Mouse (Mus musculus): Measurements from ENCODE around the gene Entpd7.

Entpd7 gene

DNA sequence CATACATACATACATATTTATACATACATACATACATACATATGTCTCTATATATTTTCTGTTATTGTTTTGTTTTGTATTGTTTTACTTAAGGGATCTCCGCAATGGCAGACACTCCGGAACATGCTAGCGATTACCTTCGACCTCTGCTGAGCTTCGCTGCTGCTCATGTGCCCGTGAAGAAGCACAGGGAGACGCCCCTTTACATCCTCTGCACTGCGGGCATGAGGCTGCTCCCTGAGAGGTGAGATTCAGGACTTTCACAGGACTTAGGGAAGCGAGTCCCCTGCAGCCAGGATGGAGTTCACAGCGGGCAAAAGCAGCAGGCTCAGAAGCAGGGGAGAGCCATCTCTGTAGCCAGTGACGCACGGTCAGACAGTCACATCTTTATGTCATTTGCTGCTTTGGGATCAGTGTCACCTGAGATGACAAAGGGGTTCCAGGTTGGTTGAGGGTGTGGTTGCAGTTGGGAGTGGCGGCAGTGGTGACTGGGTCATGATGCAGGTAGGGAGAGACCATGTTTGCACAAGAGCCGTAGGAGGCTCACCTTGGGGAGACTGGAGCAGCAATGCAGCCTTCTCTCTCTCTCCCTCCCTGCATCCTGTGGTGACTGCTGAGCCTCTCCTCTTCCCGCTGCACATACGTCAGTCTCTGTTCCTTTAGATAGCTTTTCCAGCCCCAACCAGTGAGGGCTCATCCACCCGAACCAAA, 15.5 kb downstream of the Entpd7 start:
- no peaks in the 10 kb centered on the region for H3K27me3 ChIP-seq (ENCODE audit: insufficient read depth, low read length)
- TF ChIP-seq POU5F1 (IDR thresholded peaks at IDR 0.05; ENCODE audit: borderline replicate concordance, low read length) (no peak), NANOG (IDR thresholded peaks at IDR 0.05; ENCODE audit: borderline replicate concordance, low read length) (no peak), CTCF (conservative IDR thresholded peaks at IDR 0.05; ENCODE audit: low read length) (no peak)
- H3K36me3 ChIP-seq (ENCODE audit: insufficient read depth, low read length), result peaks cover 20% of the 10 kb centered on the region
- peaks cover 6% of the 10 kb centered on the region for H3K4me1 ChIP-seq (replicated peaks; ENCODE audit: low read depth, low read length)
- no peaks in the 10 kb centered on the region for H3K9me3 ChIP-seq (ENCODE audit: low read length)
- H3K4me3 ChIP-seq (replicated peaks; ENCODE audit: low read length), result no peak overlapping the region

DNA sequence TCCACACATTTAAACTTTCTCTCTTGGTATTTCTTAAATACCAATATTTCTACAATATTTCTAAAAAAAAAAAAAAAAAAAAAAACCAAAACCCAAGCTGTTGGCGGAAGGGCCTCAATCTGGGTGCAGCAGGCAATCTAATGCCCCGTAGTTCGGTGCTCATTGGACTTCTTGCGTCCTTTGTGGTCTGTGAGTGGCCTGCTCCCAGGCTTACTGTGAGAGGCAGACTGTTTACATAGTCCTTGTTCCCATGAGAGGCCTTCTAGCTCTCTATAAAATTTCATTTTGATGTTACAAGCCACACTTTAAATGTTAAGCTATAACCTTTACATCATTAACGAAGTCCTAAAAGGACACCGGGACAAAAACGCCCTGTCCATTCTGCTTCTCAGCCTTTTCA, 18.7 kb downstream of the Entpd7 start:
- H3K36me3 ChIP-seq (ENCODE audit: insufficient read depth, low read length), result peaks cover 21% of the 10 kb centered on the region
- H3K27me3 ChIP-seq (ENCODE audit: insufficient read depth, low read length), result no peaks in the 10 kb centered on the region
- peaks cover 21% of the 10 kb centered on the region for H3K4me1 ChIP-seq (replicated peaks; ENCODE audit: low read depth, low read length)
- TF ChIP-seq CTCF (conservative IDR thresholded peaks at IDR 0.05; ENCODE audit: low read length) (no peak), NANOG (IDR thresholded peaks at IDR 0.05; ENCODE audit: borderline replicate concordance, low read length) (no peak), POU5F1 (IDR thresholded peaks at IDR 0.05; ENCODE audit: borderline replicate concordance, low read length) (no peak)
- H3K9me3 ChIP-seq (ENCODE audit: low read length), result no peaks in the 10 kb centered on the region
- no peak overlapping the region for H3K4me3 ChIP-seq (replicated peaks; ENCODE audit: low read length)

DNA sequence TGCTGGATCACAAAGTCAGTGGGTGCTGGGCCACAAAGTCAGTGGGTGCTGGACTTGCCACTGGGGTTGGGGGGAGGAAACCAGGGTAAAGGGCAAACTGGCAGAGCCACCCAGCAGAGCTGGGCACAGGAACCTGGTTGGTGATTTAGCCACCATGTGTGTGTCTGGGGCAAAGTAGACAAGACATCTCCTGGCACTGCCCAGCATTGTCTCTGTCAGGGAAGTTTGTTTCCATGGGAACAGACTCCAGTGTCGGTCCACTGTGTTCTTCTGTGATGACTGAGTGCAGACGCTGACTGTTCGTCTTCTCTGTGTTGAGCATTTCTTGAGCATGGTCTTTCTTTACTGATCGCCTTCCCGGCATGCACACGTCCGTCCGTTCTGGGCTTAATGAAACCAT, 19.8 kb downstream of the Entpd7 start:
- Histone ChIP-seq H3K4me3 (replicated peaks; ENCODE audit: low read length) (no peak overlapping the region), H3K27me3 (ENCODE audit: insufficient read depth, low read length) (no peaks in the 10 kb centered on the region), H3K9me3 (ENCODE audit: low read length) (no peaks in the 10 kb centered on the region), H3K36me3 (ENCODE audit: insufficient read depth, low read length) (peaks cover 21% of the 10 kb centered on the region), H3K4me1 (replicated peaks; ENCODE audit: low read depth, low read length) (peaks cover 21% of the 10 kb centered on the region)
- no peak for TF ChIP-seq CTCF (conservative IDR thresholded peaks at IDR 0.05; ENCODE audit: low read length)
- TF ChIP-seq NANOG (IDR thresholded peaks at IDR 0.05; ENCODE audit: borderline replicate concordance, low read length), result no peak
- no peak for TF ChIP-seq POU5F1 (IDR thresholded peaks at IDR 0.05; ENCODE audit: borderline replicate concordance, low read length)

DNA sequence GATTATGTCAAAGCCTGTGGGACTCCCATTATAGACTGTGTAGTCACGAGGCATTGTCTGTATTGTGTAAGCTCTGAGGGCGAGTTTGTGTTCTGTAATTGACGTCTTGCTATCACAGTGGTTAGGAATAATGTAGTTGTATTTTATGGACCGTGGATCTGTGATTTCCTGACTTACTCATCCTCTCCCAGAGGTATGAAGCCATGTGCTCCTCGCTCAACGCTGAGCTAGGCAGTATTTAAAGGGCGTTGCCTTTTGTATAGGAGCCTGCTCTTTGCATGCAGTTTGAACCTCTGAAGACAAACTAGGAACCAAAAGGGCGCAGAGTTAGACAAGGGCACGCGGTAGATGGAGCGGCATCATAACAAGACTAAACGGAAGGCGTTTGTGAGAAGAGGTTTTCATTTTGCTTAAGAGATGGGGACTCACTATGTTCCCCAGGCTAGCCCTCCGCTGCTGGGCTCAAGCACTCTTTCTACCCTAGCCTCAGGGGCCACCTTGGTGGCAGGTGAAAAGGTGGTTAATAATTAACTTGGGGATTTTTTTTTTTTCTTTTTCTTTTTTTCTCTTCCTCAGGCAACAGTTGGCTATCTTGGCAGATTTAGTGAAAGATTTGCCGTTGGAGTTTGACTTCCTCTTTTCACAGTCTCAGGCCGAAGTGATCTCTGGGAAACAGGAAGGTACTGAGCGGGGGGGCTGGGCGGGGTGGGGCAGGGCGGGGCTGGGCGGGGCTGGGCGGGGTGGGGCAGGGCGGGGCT, 21.9 kb downstream of the Entpd7 start:
- TF ChIP-seq NANOG (IDR thresholded peaks at IDR 0.05; ENCODE audit: borderline replicate concordance, low read length), result no peak
- no peak for TF ChIP-seq POU5F1 (IDR thresholded peaks at IDR 0.05; ENCODE audit: borderline replicate concordance, low read length)
- TF ChIP-seq CTCF (conservative IDR thresholded peaks at IDR 0.05; ENCODE audit: low read length), result no peak
- Histone ChIP-seq H3K27me3 (ENCODE audit: insufficient read depth, low read length) (no peaks in the 10 kb centered on the region), H3K9me3 (ENCODE audit: low read length) (no peaks in the 10 kb centered on the region), H3K4me1 (replicated peaks; ENCODE audit: low read depth, low read length) (peaks cover 16% of the 10 kb centered on the region), H3K36me3 (ENCODE audit: insufficient read depth, low read length) (0 out of 2 replicates have a peak, but pooled peaks cover 5% of the 10 kb centered on the region), H3K4me3 (replicated peaks; ENCODE audit: low read length) (peak overlapping the region; percentile 41; the same call in 1 of the 2 replicates)

DNA sequence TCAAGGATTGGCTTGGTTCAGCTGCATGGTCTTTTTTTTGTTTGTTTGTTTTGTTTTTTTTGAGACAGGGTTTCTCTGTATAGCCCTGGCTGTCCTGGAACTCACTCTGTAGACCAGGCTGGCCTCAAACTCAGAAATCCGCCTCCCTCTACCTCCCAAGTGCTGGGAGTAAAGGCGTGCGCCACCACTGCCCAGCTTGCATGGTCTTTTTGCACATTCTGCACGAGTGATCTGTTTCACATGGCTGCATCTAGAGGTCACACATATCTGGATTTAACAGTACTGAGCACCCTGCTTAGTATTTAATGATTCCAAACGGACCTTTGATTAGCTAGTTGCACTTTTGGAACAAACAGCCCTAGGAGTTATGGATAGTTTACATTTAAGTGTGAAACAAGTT, 22.5 kb downstream of the Entpd7 start:
- H3K9me3 ChIP-seq (ENCODE audit: low read length), result no peaks in the 10 kb centered on the region
- H3K4me1 ChIP-seq (replicated peaks; ENCODE audit: low read depth, low read length), result peaks cover 16% of the 10 kb centered on the region
- H3K36me3 ChIP-seq (ENCODE audit: insufficient read depth, low read length), result 0 out of 2 replicates have a peak, but pooled peaks cover 3% of the 10 kb centered on the region
- no peak overlapping the region for H3K4me3 ChIP-seq (replicated peaks; ENCODE audit: low read length)
- TF ChIP-seq POU5F1 (IDR thresholded peaks at IDR 0.05; ENCODE audit: borderline replicate concordance, low read length), result no peak
- TF ChIP-seq CTCF (conservative IDR thresholded peaks at IDR 0.05; ENCODE audit: low read length), result no peak
- TF ChIP-seq NANOG (IDR thresholded peaks at IDR 0.05; ENCODE audit: borderline replicate concordance, low read length), result no peak
- no peaks in the 10 kb centered on the region for H3K27me3 ChIP-seq (ENCODE audit: insufficient read depth, low read length)

DNA sequence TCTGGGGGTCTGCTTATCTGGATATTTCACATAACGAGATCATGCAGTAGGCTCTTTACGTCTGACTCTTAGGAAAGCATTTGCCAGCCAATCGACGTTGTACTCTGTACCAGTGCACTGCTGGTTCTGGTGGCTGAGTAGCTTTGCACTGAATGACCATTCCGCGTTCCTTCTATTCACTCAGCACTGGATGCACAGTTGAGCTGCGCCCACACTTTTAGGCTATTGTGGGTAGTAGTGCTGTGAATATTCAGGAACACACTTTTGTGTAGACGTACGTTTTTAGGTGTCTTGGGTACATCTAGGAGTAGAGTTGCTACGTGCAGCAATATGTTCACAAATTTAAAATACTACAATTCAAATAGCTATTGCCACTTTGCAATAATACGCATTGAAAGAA, 30.6 kb downstream of the Entpd7 start:
- Histone ChIP-seq H3K4me1 (replicated peaks; ENCODE audit: low read depth, low read length) (peaks cover 13% of the 10 kb centered on the region), H3K4me3 (replicated peaks; ENCODE audit: low read length) (no peak overlapping the region), H3K27me3 (ENCODE audit: insufficient read depth, low read length) (no peaks in the 10 kb centered on the region), H3K36me3 (ENCODE audit: insufficient read depth, low read length) (peaks cover 20% of the 10 kb centered on the region), H3K9me3 (ENCODE audit: low read length) (no peaks in the 10 kb centered on the region)
- TF ChIP-seq CTCF (conservative IDR thresholded peaks at IDR 0.05; ENCODE audit: low read length), result no peak
- TF ChIP-seq POU5F1 (IDR thresholded peaks at IDR 0.05; ENCODE audit: borderline replicate concordance, low read length), result no peak
- no peak for TF ChIP-seq NANOG (IDR thresholded peaks at IDR 0.05; ENCODE audit: borderline replicate concordance, low read length)

DNA sequence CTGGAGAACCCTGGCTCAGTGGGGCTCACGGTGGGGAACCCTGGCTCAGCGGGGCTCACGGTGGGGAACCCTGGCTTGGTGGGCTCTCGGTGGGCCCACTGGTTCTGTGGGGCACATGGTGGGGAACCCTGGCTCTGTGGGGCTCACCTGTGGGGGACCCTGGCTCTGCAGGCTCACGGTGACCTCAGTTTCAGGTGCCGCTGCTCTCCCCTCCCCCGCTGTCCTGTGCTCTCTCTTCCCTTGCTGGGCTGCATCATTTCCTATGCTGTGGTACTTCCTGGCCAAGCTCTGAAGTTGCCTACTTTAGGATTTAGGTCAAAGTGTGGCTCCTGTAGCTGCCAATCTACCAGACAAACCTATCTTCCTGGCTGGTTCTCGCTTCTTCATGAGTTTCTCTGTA, 33.4 kb downstream of the Entpd7 start:
- H3K27me3 ChIP-seq (ENCODE audit: insufficient read depth, low read length), result no peaks in the 10 kb centered on the region
- H3K4me3 ChIP-seq (replicated peaks; ENCODE audit: low read length), result no peak overlapping the region
- H3K4me1 ChIP-seq (replicated peaks; ENCODE audit: low read depth, low read length), result peaks cover 28% of the 10 kb centered on the region
- TF ChIP-seq POU5F1 (IDR thresholded peaks at IDR 0.05; ENCODE audit: borderline replicate concordance, low read length) (no peak), CTCF (conservative IDR thresholded peaks at IDR 0.05; ENCODE audit: low read length) (no peak), NANOG (IDR thresholded peaks at IDR 0.05; ENCODE audit: borderline replicate concordance, low read length) (no peak)
- peaks cover 23% of the 10 kb centered on the region for H3K36me3 ChIP-seq (ENCODE audit: insufficient read depth, low read length)
- no peaks in the 10 kb centered on the region for H3K9me3 ChIP-seq (ENCODE audit: low read length)

DNA sequence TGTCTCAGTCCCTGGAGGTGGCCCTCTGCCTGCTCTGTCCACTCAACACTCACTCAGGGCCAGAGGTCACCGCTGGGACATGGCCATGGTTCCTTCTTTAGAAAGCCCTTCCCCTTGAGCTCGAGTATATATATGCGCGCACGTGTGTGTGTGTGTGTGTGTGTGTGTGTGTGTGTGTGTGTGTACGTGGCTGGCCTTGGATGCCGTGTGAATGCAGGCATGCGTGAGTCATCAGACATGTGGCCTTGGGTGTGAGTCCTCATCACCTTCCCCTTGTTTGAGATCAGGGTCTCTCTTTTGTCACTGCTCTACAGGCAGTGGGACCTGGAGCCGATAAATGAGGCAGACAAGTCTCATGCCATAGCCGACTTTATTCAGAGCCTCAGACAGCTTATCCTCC, 34.0 kb downstream of the Entpd7 start:
- Histone ChIP-seq H3K9me3 (ENCODE audit: low read length) (no peaks in the 10 kb centered on the region), H3K36me3 (ENCODE audit: insufficient read depth, low read length) (peaks cover 23% of the 10 kb centered on the region)
- TF ChIP-seq POU5F1 (IDR thresholded peaks at IDR 0.05; ENCODE audit: borderline replicate concordance, low read length) (no peak), NANOG (IDR thresholded peaks at IDR 0.05; ENCODE audit: borderline replicate concordance, low read length) (no peak), CTCF (conservative IDR thresholded peaks at IDR 0.05; ENCODE audit: low read length) (no peak)

More for the DNA sequence above, 34.0 kb downstream of the Entpd7 start:
- H3K4me3 ChIP-seq (replicated peaks; ENCODE audit: low read length), result no peak overlapping the region
- peaks cover 34% of the 10 kb centered on the region for H3K4me1 ChIP-seq (replicated peaks; ENCODE audit: low read depth, low read length)
- no peaks in the 10 kb centered on the region for H3K27me3 ChIP-seq (ENCODE audit: insufficient read depth, low read length)

Measured in E14TG2a.4 (cell line).